Mouse (Mus musculus): ENCODE data around the gene Zfp68. TPM values are rescaled to one million over a fixed set of nuclear protein-coding genes. Genes with fewer than 3 reads are reported as not detected.
"Not testable (repeated sequence)": the region's sequence is repeated elsewhere in the genome, so short reads cannot be mapped to it uniquely, and the experiment has no call there.

Zfp68 gene
- total RNA-seq, 1 experiment: 10.0 TPM

- no peak for TF ChIP-seq HCFC1 (IDR thresholded peaks at IDR 0.05; ENCODE audit: borderline replicate concordance, insufficient read depth, low read length)
- Histone ChIP-seq H3K9me3 (ENCODE audit: control insufficient read depth, insufficient read depth, low read depth, low read length) (no peaks in the 10 kb centered on the region), H3K9ac (ENCODE audit: insufficient read depth, low read depth, low read length, poor library complexity, severe bottlenecking) (no peak overlapping the region), H3K27ac (ENCODE audit: insufficient read depth, low read depth, low read length, poor library complexity, severe bottlenecking) (no peak overlapping the region), H3K4me3 (ENCODE audit: insufficient read depth in 1 of 2, low read depth in 1 of 2, low read length in 2 of 2, poor library complexity in 1 of 2, severe bottlenecking in 1 of 2) (no peak overlapping the region), H3K4me1 (ENCODE audit: control insufficient read depth in 2 of 2, insufficient read depth in 2 of 2, low read length in 2 of 2, poor library complexity in 1 of 2) (no peaks in the 10 kb centered on the region), H3K36me3 (ENCODE audit: control insufficient read depth, insufficient read depth, low read length, poor library complexity, severe bottlenecking) (no peaks in the 10 kb centered on the region)
- DNase-seq (ENCODE audit: low read depth, low spot score): peak; percentile 53
- in situ Hi-C loops (cut with MboI; ENCODE audit: low sequenced_read_pairs in 2 of 2, unreplicated experiment in 2 of 2): no loop called here
Observed at GRCm38 (mm10) chr5:138571623-138572022, 47.9 kb downstream of the Zfp68 start.

GRCm38 (mm10) chr5:138564612-138565011 lies 54.9 kb downstream of the Zfp68 start, which contains the start of gene 1700123K08Rik:
Gene 1700123K08Rik (minus strand): TSS chr5:138564712.
- DNase-seq (ENCODE audit: low read depth, low spot score); in situ Hi-C loops (cut with MboI; ENCODE audit: low sequenced_read_pairs in 2 of 2, unreplicated experiment in 2 of 2); H3K4me3 ChIP-seq (ENCODE audit: insufficient read depth in 1 of 2, low read depth in 1 of 2, low read length in 2 of 2, poor library complexity in 1 of 2, severe bottlenecking in 1 of 2); H3K27ac ChIP-seq (ENCODE audit: insufficient read depth, low read depth, low read length, poor library complexity, severe bottlenecking); H3K4me1 ChIP-seq (ENCODE audit: control insufficient read depth in 2 of 2, insufficient read depth in 2 of 2, low read length in 2 of 2, poor library complexity in 1 of 2); H3K9me3 ChIP-seq (ENCODE audit: control insufficient read depth, insufficient read depth, low read depth, low read length); H3K9ac ChIP-seq (ENCODE audit: insufficient read depth, low read depth, low read length, poor library complexity, severe bottlenecking); H3K36me3 ChIP-seq (ENCODE audit: control insufficient read depth, insufficient read depth, low read length, poor library complexity, severe bottlenecking): not testable (repeated sequence)

Other genes with a start within 250 kb of the Zfp68 start
- gene Zfp157, start 178.3 kb downstream of the Zfp68 start, total RNA-seq (2012; rRNA removed): 12.9 and 14.9 TPM in 2 replicates
- gene 1700123K08Rik, start 55.0 kb downstream of the Zfp68 start, total RNA-seq (2012; rRNA removed): not detected in 2 replicates
- gene A430033K04Rik, start 3.1 kb upstream of the Zfp68 start, total RNA-seq (2012; rRNA removed): 1.9 and 2.2 TPM in 2 replicates
- gene Fam20c, start 134.8 kb upstream of the Zfp68 start, total RNA-seq (2012; rRNA removed): 8.0 and 14.7 TPM in 2 replicates
- gene Gm5294, start 200.3 kb upstream of the Zfp68 start, total RNA-seq (2012; rRNA removed): not detected in 2 replicates

All from ES-E14 (cell line).